Mouse (Mus musculus): ENCODE results near the gene Gm36245. TPM values are rescaled to one million over a fixed set of nuclear protein-coding genes. Genes with fewer than 3 reads are reported as not detected.

Gene Gm36245
- not detected for total RNA-seq (2021)
- long read RNA-seq, experiment 1, result 0 reads
- long read RNA-seq, experiment 2, result 0 reads

- intact Hi-C loops (cut with DNase I), result loop anchor here (1.0 kb wide), 1 partner anchor 37 kb away; no protein-coding TSS in a partner anchor
- no peak for DNase-seq (ENCODE audit: extremely low spot score in 1 of 2, low spot score in 2 of 2)
- no peak for TF ChIP-seq CTCF (IDR thresholded peaks at IDR 0.05)
- Histone ChIP-seq H3K27ac (no peak within 1 kb of the TSS), H3K4me3 (no peak within 1 kb of the TSS)
Measured at GRCm38 (mm10) chr15:77598958-77599357, at the start of gene Gm36245. Gm36245 (plus strand) TSS chr15:77599258.

- no peak within 1 kb of the TSS for H3K27ac ChIP-seq
- intact Hi-C loops (cut with DNase I), result loop anchor here (1.0 kb wide), 1 partner anchor 38 kb away; the partner anchor contains the start of gene Gm36245
- DNase-seq (ENCODE audit: extremely low spot score in 1 of 2, low spot score in 2 of 2), result no peak
- no peak for TF ChIP-seq CTCF (IDR thresholded peaks at IDR 0.05)
- no peak within 1 kb of the TSS for H3K4me3 ChIP-seq
Measured at GRCm38 (mm10) chr15:77561792-77562191, 37.3 kb upstream of the Gm36245 start, which contains the start of gene 1700025B11Rik. 1700025B11Rik (minus strand) TSS chr15:77561892.

- peak; percentile 29 for TF ChIP-seq CTCF (IDR thresholded peaks at IDR 0.05)
- Histone ChIP-seq H3K4me3 (no peak overlapping the region), H3K27ac (no peak overlapping the region)
- intact Hi-C loops (cut with DNase I), result no loop called here
- no peak for DNase-seq (ENCODE audit: extremely low spot score in 1 of 2, low spot score in 2 of 2)
Measured at GRCm38 (mm10) chr15:77563219-77563618, 35.8 kb upstream of the Gm36245 start.

GRCm38 (mm10) chr15:77578801-77579200 is 20.3 kb upstream of the Gm36245 start:
- TF ChIP-seq CTCF (IDR thresholded peaks at IDR 0.05), result no peak
- intact Hi-C loops (cut with DNase I), result no loop called here
- H3K4me3 ChIP-seq, result no peak overlapping the region
- no peak overlapping the region for H3K27ac ChIP-seq
- no peak for DNase-seq (ENCODE audit: extremely low spot score in 1 of 2, low spot score in 2 of 2)

GRCm38 (mm10) chr15:77579311-77579710 is 19.7 kb upstream of the Gm36245 start:
- intact Hi-C loops (cut with DNase I), result no loop called here
- Histone ChIP-seq H3K27ac (no peak overlapping the region), H3K4me3 (no peak overlapping the region)
- no peak for TF ChIP-seq CTCF (IDR thresholded peaks at IDR 0.05)
- no peak for DNase-seq (ENCODE audit: extremely low spot score in 1 of 2, low spot score in 2 of 2)

- Histone ChIP-seq H3K27ac (peak overlapping the region; percentile 45), H3K4me3 (no peak overlapping the region)
- intact Hi-C loops (cut with DNase I), result no loop called here
- DNase-seq (ENCODE audit: extremely low spot score in 1 of 2, low spot score in 2 of 2), result peak in 1 of 2 experiments; percentile 11
- no peak for TF ChIP-seq CTCF (IDR thresholded peaks at IDR 0.05)
Measured at GRCm38 (mm10) chr15:77581681-77582080, 17.4 kb upstream of the Gm36245 start.

GRCm38 (mm10) chr15:77587026-77587425 is 12.0 kb upstream of the Gm36245 start:
- intact Hi-C loops (cut with DNase I), result no loop called here
- Histone ChIP-seq H3K27ac (no peak overlapping the region), H3K4me3 (no peak overlapping the region)
- DNase-seq (ENCODE audit: extremely low spot score in 1 of 2, low spot score in 2 of 2), result no peak
- no peak for TF ChIP-seq CTCF (IDR thresholded peaks at IDR 0.05)

- no peak for TF ChIP-seq CTCF (IDR thresholded peaks at IDR 0.05)
- Histone ChIP-seq H3K4me3 (no peak overlapping the region), H3K27ac (no peak overlapping the region)
- intact Hi-C loops (cut with DNase I), result no loop called here
- no peak for DNase-seq (ENCODE audit: extremely low spot score in 1 of 2, low spot score in 2 of 2)
Measured at GRCm38 (mm10) chr15:77588981-77589380, 10.1 kb upstream of the Gm36245 start.

GRCm38 (mm10) chr15:77590881-77591280 is 8.2 kb upstream of the Gm36245 start:
- no peak for DNase-seq (ENCODE audit: extremely low spot score in 1 of 2, low spot score in 2 of 2)
- Histone ChIP-seq H3K4me3 (no peak overlapping the region), H3K27ac (no peak overlapping the region)
- TF ChIP-seq CTCF (IDR thresholded peaks at IDR 0.05), result no peak
- intact Hi-C loops (cut with DNase I), result no loop called here

GRCm38 (mm10) chr15:77593557-77593956 is 5.5 kb upstream of the Gm36245 start:
- no peak overlapping the region for H3K27ac ChIP-seq
- intact Hi-C loops (cut with DNase I), result no loop called here
- DNase-seq (ENCODE audit: extremely low spot score in 1 of 2, low spot score in 2 of 2), result no peak
- no peak overlapping the region for H3K4me3 ChIP-seq
- TF ChIP-seq CTCF (IDR thresholded peaks at IDR 0.05), result no peak

GRCm38 (mm10) chr15:77595961-77596360 is 3.1 kb upstream of the Gm36245 start, which contains the start of gene Apol10b:
Apol10b (minus strand) TSS chr15:77596125.
- H3K4me3 ChIP-seq, result no peak within 1 kb of the TSS
- H3K27ac ChIP-seq, result no peak within 1 kb of the TSS
- DNase-seq (ENCODE audit: extremely low spot score in 1 of 2, low spot score in 2 of 2), result no peak
- no peak for TF ChIP-seq CTCF (IDR thresholded peaks at IDR 0.05)
- intact Hi-C loops (cut with DNase I), result no loop called here

- no peak for DNase-seq (ENCODE audit: extremely low spot score in 1 of 2, low spot score in 2 of 2)
Measured at GRCm38 (mm10) chr15:77598429-77598828, 629 bp upstream of the Gm36245 start.

GRCm38 (mm10) chr15:77606069-77606468 is 7.0 kb downstream of the Gm36245 start:
- H3K27ac ChIP-seq, result no peak overlapping the region
- intact Hi-C loops (cut with DNase I), result no loop called here
- no peak for DNase-seq (ENCODE audit: extremely low spot score in 1 of 2, low spot score in 2 of 2)
- no peak overlapping the region for H3K4me3 ChIP-seq
- no peak for TF ChIP-seq CTCF (IDR thresholded peaks at IDR 0.05)

More at GRCm38 (mm10) chr15:77598429-77598828, 629 bp upstream of the Gm36245 start:
- intact Hi-C loops (cut with DNase I), result no loop called here
- Histone ChIP-seq H3K27ac (no peak overlapping the region), H3K4me3 (no peak overlapping the region)
- TF ChIP-seq CTCF (IDR thresholded peaks at IDR 0.05), result no peak
